Mouse (Mus musculus) hindbrain, embryonic 10.5 days (tissue): ENCODE data around the gene Camta2. TPM values are rescaled to one million over a fixed set of nuclear protein-coding genes. Genes with fewer than 3 reads are reported as not detected.

Experiments
- DNase-seq: peaks from one replicate; pipeline ENCODE4 v3.0.0-alpha.2; 2017; ENCODE audit warnings: low spot score
- H3K27ac ChIP-seq: fragments of 300-500 bp; sonication (generic); 2 replicates; pipeline ENCODE4 v1.5.1; 2016; ENCODE audit warnings: mild to moderate bottlenecking, moderate library complexity
- H3K27me3 ChIP-seq: fragments of 300-500 bp; sonication (generic); 2 replicates; pipeline ENCODE4 v1.6.1; 2016; ENCODE audit warnings: mild to moderate bottlenecking; ENCODE audit not compliant: poor library complexity, insufficient read depth, severe bottlenecking
- H3K36me3 ChIP-seq: fragments of 300-500 bp; sonication (generic); 2 replicates; pipeline ENCODE4 v1.6.1; 2016; ENCODE audit warnings: mild to moderate bottlenecking, moderate library complexity
- H3K4me1 ChIP-seq: fragments of 300-500 bp; sonication (generic); replicated peaks from 2 replicates; pipeline ENCODE4 v1.6.1; 2016; ENCODE audit warnings: mild to moderate bottlenecking
- H3K4me3 ChIP-seq: fragments of 300-500 bp; sonication (generic); 2 replicates; pipeline ENCODE4 v1.5.1; 2016; ENCODE audit warnings: mild to moderate bottlenecking, moderate library complexity
- H3K9me3 ChIP-seq: fragments of 300-500 bp; sonication (generic); 2 replicates; pipeline ENCODE4 v1.6.1; 2016; ENCODE audit warnings: mild to moderate bottlenecking, moderate library complexity
- WGBS: fragments of 180-500 bp; shearing (Covaris S2); methylation state at CpG from one replicate; pipeline ENCODE4 v1.1.7; 2016; 5-methylcytosine and 5-hydroxymethylcytosine counted together
- polyA plus RNA-seq: library from polyadenylated mRNA; unstranded; fragments of >200 nt; fragmentation: Nextera tagmentation; extraction: Ambion mirVana; gene quantifications from 2 replicates; pipeline ENCODE4 v1.2.1, GENCODE M21; 2016

Gene Camta2
- polyA plus RNA-seq, 1 experiment from 2014 or later: 11.8 TPM

DNA sequence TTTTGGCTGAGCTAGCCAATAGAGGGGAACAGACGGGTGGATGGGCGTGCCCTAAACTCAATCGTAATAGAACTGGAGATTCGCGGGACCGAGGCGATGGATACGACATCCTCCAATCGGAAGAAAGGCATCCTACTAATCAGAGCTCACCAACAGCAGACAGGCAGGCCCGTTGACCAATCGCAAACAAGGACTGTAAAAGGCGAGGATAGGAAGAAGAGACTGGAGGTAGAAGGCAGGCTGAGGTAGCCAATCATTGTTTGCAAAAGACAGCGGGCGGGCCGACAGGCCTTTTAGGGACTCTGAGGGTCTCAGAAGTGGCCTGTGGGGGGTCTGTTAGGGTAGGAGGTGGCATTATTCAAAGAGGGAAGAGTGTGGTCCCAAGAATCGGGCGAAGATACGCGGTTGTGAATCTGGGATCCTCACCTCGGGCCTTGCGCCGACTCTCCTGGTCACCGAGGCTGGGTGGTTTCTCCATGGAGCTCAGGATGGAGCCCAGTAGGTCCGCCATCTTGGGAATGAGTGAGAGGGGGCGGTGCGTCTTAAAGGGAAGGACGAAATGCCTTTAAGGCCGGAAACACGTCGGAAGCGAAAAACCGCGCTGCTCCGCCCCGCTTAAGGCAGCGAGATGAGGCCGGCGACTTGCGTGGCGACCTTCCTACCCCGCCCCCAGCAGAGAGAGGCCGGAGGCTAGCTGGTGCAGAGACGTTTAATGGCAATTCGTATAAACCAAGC, 19.0 kb downstream of the Camta2 start, which contains the start of gene Spag7:
Gene Spag7 (minus strand): TSS at position 646 of the 735 bp plus-strand sequence.
- Histone ChIP-seq H3K4me3 (peak within 1 kb of the TSS; percentile 80), H3K4me1 (peaks cover 42% of the 10 kb centered on the region), H3K27me3 (no peaks in the 10 kb centered on the region), H3K36me3 (peaks cover 58% of the 10 kb centered on the region), H3K27ac (peak within 1 kb of the TSS; percentile 96), H3K9me3 (no peaks in the 10 kb centered on the region)
- peak; percentile 96 for DNase-seq
- WGBS: under 1% methylated on average over 44 of the region's 44 CpGs

DNA sequence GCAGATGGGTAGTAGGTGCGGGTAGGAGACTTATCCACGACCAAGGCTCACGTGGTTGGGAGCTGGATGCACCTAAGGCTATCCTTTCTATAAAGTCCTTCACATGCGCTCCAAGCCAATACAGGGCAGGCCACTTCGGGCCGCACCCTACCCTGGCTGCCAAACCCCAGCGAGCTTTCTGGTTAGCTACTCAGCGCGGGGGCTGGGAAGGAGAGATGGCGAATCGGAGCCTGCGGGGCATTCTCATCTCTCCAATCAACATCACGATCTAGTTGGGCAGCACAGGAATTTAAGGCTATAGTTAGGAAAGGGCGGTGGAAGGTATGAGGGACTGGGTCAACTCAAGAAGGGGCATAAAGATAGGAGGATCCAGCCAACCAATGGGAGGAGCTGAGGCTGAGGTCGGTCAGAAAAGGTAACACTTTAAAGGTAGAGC, 19.6 kb downstream of the Camta2 start:
- Histone ChIP-seq H3K4me1 (peaks cover 39% of the 10 kb centered on the region), H3K27me3 (no peaks in the 10 kb centered on the region), H3K4me3 (peak overlapping the region; percentile 80), H3K36me3 (peaks cover 60% of the 10 kb centered on the region), H3K9me3 (no peaks in the 10 kb centered on the region), H3K27ac (peak overlapping the region; percentile 96)
- whole genome bisulfite sequencing: under 1% methylated on average over 15 of the region's 15 CpGs
- no peak for DNase-seq

DNA sequence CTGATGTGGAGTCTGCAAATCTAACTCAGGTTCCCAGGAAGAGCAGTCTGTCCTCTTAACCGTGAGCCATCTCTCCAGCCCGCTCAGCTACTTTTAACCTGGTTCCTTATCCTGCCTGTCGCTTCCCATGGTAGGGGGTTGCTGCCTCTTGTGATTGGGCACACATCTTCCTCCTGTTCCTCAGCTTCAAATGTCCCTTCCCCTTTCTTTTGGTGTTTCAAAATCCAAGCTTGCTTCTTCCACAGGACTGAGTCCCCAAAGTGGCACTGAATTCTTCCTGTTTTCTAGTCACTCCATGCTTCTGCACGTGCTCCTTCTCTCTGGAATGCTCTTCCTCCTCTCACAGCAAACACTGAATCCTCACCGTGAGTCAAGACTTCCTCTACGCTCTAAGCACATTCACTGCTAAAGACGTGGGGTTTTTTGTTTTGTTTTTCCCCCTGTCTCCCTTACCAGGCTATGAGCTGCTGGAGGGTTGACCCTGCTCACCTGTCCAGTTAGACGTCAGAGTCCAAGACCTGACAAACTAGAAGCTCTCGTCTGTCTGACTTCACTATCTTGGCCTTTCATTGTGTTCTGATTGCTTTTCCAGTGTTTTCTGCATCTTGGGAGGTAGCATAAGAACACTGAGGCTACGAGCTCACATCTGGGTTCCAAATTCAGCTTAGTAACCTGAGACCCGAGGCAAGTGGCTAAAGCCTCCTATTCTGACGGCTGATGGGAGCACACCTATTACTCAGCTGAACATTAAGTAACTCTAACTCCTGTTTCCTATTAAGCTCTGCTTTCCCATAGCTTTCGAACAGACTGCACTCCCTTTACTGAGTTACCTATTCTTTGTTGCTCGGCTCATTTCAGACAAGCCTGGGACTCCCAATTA, 20.4 kb downstream of the Camta2 start:
- 77% methylated on average over 14 of the region's 14 CpGs for WGBS
- DNase-seq: no peak
- Histone ChIP-seq H3K27ac (peak overlapping the region; percentile 96), H3K27me3 (no peaks in the 10 kb centered on the region), H3K9me3 (no peaks in the 10 kb centered on the region), H3K4me1 (peaks cover 39% of the 10 kb centered on the region), H3K4me3 (peak overlapping the region; percentile 80), H3K36me3 (peaks cover 64% of the 10 kb centered on the region)

GRCm38 (mm10) chr11:70666687-70667086, 21.2 kb downstream of the Camta2 start:
- H3K4me1 ChIP-seq: peaks cover 39% of the 10 kb centered on the region
- H3K27ac ChIP-seq: no peak overlapping the region
- peaks cover 64% of the 10 kb centered on the region for H3K36me3 ChIP-seq
- no peaks in the 10 kb centered on the region for H3K9me3 ChIP-seq
- WGBS: 93% methylated on average over 8 of the region's 8 CpGs
- DNase-seq: no peak
- H3K4me3 ChIP-seq: no peak overlapping the region
- H3K27me3 ChIP-seq: no peaks in the 10 kb centered on the region

- H3K4me3 ChIP-seq: no peak overlapping the region
Measured at GRCm38 (mm10) chr11:70664741-70665140, 23.2 kb downstream of the Camta2 start.

GRCm38 (mm10) chr11:70663957-70664356, 23.9 kb downstream of the Camta2 start:
- H3K36me3 ChIP-seq: peaks cover 78% of the 10 kb centered on the region
- peaks cover 22% of the 10 kb centered on the region for H3K4me1 ChIP-seq
- H3K9me3 ChIP-seq: no peaks in the 10 kb centered on the region
- 98% methylated on average over 6 of the region's 6 CpGs for WGBS
- no peaks in the 10 kb centered on the region for H3K27me3 ChIP-seq
- DNase-seq: no peak
- no peak overlapping the region for H3K4me3 ChIP-seq
- no peak overlapping the region for H3K27ac ChIP-seq

More at GRCm38 (mm10) chr11:70664741-70665140, 23.2 kb downstream of the Camta2 start:
- 94% methylated on average over 9 of the region's 9 CpGs for WGBS
- H3K4me1 ChIP-seq: peaks cover 24% of the 10 kb centered on the region
- H3K36me3 ChIP-seq: peaks cover 75% of the 10 kb centered on the region
- no peaks in the 10 kb centered on the region for H3K9me3 ChIP-seq
- no peak overlapping the region for H3K27ac ChIP-seq
- no peak for DNase-seq
- H3K27me3 ChIP-seq: no peaks in the 10 kb centered on the region

GRCm38 (mm10) chr11:70663101-70663500, 24.8 kb downstream of the Camta2 start:
- no peaks in the 10 kb centered on the region for H3K27me3 ChIP-seq
- no peak for DNase-seq
- H3K4me3 ChIP-seq: no peak overlapping the region
- 92% methylated on average over 8 of the region's 8 CpGs for WGBS
- H3K27ac ChIP-seq: no peak overlapping the region
- H3K36me3 ChIP-seq: peaks cover 78% of the 10 kb centered on the region
- peaks cover 28% of the 10 kb centered on the region for H3K4me1 ChIP-seq
- no peaks in the 10 kb centered on the region for H3K9me3 ChIP-seq

- no peaks in the 10 kb centered on the region for H3K9me3 ChIP-seq
- 89% methylated on average over 8 of the region's 8 CpGs for WGBS
- H3K4me1 ChIP-seq: peaks cover 43% of the 10 kb centered on the region
- no peak for DNase-seq
- H3K4me3 ChIP-seq: no peak overlapping the region
- peaks cover 59% of the 10 kb centered on the region for H3K36me3 ChIP-seq
- H3K27me3 ChIP-seq: no peaks in the 10 kb centered on the region
- no peak overlapping the region for H3K27ac ChIP-seq
Measured at GRCm38 (mm10) chr11:70660571-70660970, 27.3 kb downstream of the Camta2 start.

DNA sequence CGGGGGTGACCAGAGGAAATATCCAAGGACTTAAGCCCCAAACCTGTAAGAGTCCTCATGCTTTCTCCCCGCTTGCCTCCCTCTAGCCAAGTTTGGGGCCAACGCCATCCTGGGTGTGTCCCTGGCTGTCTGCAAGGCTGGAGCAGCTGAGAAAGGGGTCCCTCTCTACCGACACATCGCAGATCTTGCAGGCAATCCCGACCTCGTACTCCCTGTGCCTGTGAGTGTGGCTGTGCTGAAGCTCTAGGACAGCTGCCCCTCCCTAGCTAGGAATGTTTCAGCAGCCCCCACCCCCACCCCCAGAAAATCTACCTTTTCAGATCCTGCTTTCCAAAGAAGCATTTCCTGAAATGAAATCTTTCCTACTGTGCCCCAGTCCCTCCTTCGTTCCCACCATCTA, 29.0 kb downstream of the Camta2 start:
- no peaks in the 10 kb centered on the region for H3K27me3 ChIP-seq
- H3K4me1 ChIP-seq: peaks cover 44% of the 10 kb centered on the region
- H3K9me3 ChIP-seq: no peaks in the 10 kb centered on the region
- H3K36me3 ChIP-seq: peaks cover 43% of the 10 kb centered on the region
- no peak for DNase-seq
- WGBS: 79% methylated on average over 8 of the region's 8 CpGs
- no peak overlapping the region for H3K27ac ChIP-seq
- no peak overlapping the region for H3K4me3 ChIP-seq

- Histone ChIP-seq H3K27ac (peak overlapping the region; percentile 99; the same call in 1 of the 2 replicates), H3K4me1 (peaks cover 44% of the 10 kb centered on the region), H3K4me3 (no peak overlapping the region)
Measured at GRCm38 (mm10) chr11:70658521-70658920, 29.4 kb downstream of the Camta2 start.

GRCm38 (mm10) chr11:70657991-70658390, 29.9 kb downstream of the Camta2 start:
- Histone ChIP-seq H3K36me3 (peaks cover 34% of the 10 kb centered on the region), H3K27me3 (no peaks in the 10 kb centered on the region), H3K4me3 (peak overlapping the region; percentile 97; the same call in 1 of the 2 replicates), H3K4me1 (peaks cover 46% of the 10 kb centered on the region), H3K27ac (peak overlapping the region; percentile 99), H3K9me3 (no peaks in the 10 kb centered on the region)
- DNase-seq: no peak
- WGBS: 55% methylated on average over 9 of the region's 9 CpGs

More at GRCm38 (mm10) chr11:70658521-70658920, 29.4 kb downstream of the Camta2 start:
- Histone ChIP-seq H3K9me3 (no peaks in the 10 kb centered on the region), H3K27me3 (no peaks in the 10 kb centered on the region), H3K36me3 (peaks cover 39% of the 10 kb centered on the region)
- DNase-seq: no peak
- WGBS: 88% methylated on average over 5 of the region's 5 CpGs

DNA sequence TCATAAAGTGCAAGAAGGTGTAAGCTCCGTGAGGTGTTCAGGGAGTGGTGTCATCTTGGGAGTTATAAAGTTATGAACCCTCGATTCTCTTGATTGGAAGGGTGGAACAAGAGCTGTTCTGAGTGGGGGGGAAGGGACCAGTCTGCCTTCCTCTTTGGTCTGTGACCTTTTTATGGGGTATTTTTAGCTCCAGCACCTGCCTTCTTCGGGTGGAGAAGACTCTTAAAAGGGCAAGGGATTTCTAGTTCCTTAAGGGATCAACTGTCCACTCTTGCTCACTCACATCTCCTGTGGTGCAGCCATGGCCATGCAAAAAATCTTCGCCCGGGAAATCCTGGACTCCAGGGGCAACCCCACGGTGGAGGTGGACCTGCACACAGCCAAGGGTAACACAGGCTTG, 30.3 kb downstream of the Camta2 start:
- Histone ChIP-seq H3K9me3 (no peaks in the 10 kb centered on the region), H3K4me1 (peaks cover 51% of the 10 kb centered on the region), H3K36me3 (peaks cover 34% of the 10 kb centered on the region), H3K27me3 (no peaks in the 10 kb centered on the region), H3K27ac (peak overlapping the region; percentile 99), H3K4me3 (peak overlapping the region; percentile 97)
- 55% methylated on average over 6 of the region's 6 CpGs for WGBS
- no peak for DNase-seq

- Histone ChIP-seq H3K4me3 (peak within 1 kb of the TSS; percentile 97), H3K4me1 (peaks cover 57% of the 10 kb centered on the region), H3K9me3 (no peaks in the 10 kb centered on the region), H3K27ac (peak within 1 kb of the TSS; percentile 99), H3K36me3 (peaks cover 34% of the 10 kb centered on the region), H3K27me3 (no peaks in the 10 kb centered on the region)
- peak; percentile 49 for DNase-seq
- WGBS: 2% methylated on average over 3 of the region's 3 CpGs
Measured at GRCm38 (mm10) chr11:70656964-70657363, 30.9 kb downstream of the Camta2 start, which contains the start of gene Eno3. Gene Eno3, plus strand, starts transcription at chr11:70657202.
